Mouse (Mus musculus) spleen, adult 2 months (tissue): ENCODE measurements around the gene Slc25a42.

Experiments used
- CTCF ChIP-seq: fragments of 200-500 bp; IDR thresholded peaks from 2 replicates; pipeline ENCODE4 v1.5.1; 2011; ENCODE audit warnings: mild to moderate bottlenecking, inconsistent platforms; ENCODE audit not compliant: insufficient read depth, insufficient read length, insufficient replicate concordance; ENCODE audit errors: extremely low read depth
- POLR2A ChIP-seq: fragments of 200-500 bp; IDR thresholded peaks from 2 replicates; pipeline ENCODE4 v1.6.1; 2011; ENCODE audit warnings: low read depth, low read length, inconsistent platforms

DNA sequence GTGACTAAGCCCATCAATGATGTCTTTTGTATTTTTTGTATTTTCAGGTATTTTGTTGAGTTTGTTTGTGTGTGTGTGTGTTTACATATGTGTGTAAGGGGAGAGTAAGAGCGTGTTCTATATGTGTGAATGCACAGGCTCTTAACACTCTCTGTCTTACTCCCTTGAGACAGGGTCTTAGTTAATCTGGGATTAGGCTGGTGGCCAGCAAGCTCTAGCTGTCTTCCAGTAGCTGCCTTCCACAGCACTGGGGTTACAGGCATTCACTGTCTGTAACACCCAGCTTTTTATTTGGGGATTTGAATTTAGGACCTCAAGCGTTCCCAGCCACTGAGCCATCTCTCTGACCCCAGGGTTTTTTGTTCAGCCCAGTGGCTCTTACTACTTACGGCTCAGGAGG lies 35.7 kb upstream of the Slc25a42 start:
- TF ChIP-seq CTCF (no peak), POLR2A (no peak)
